Mouse (Mus musculus) testis, adult 2 months (tissue): ENCODE measurements around the gene Cep135. TPM values are rescaled to one million over a fixed set of nuclear protein-coding genes. Genes with fewer than 3 reads are reported as not detected.

Source experiments
- H3K27ac ChIP-seq: fragments of 200-500 bp; 2 replicates; pipeline ENCODE4 v1.5.1; 2012; ENCODE audit warnings: low read depth, low read length; ENCODE audit not compliant: control insufficient read depth, insufficient read depth
- H3K27me3 ChIP-seq: fragments of 200-500 bp; 2 replicates; pipeline ENCODE4 v1.6.1; 2012; ENCODE audit warnings: mild to moderate bottlenecking, low read length, moderate library complexity; ENCODE audit not compliant: control insufficient read depth, insufficient read depth
- H3K36me3 ChIP-seq: fragments of 200-500 bp; 2 replicates; pipeline ENCODE4 v1.6.1; 2012; ENCODE audit warnings: mild to moderate bottlenecking, low read length; ENCODE audit not compliant: control insufficient read depth, insufficient read depth
- H3K4me1 ChIP-seq: fragments of 200-500 bp; 2 replicates; pipeline ENCODE4 v1.6.1; 2012; ENCODE audit warnings: low read length; ENCODE audit not compliant: control insufficient read depth, insufficient read depth
- H3K4me3 ChIP-seq: fragments of 200-500 bp; 2 replicates; pipeline ENCODE4 v1.5.1; 2012; ENCODE audit warnings: low read depth, mild to moderate bottlenecking, low read length, moderate library complexity, mixed read lengths; ENCODE audit not compliant: control insufficient read depth
- CTCF ChIP-seq: fragments of 200-500 bp; IDR thresholded peaks from 2 replicates; pipeline ENCODE4 v1.5.1; 2012; ENCODE audit warnings: low read depth, mild to moderate bottlenecking, inconsistent platforms, low read length, moderate library complexity; ENCODE audit not compliant: control insufficient read depth, insufficient read depth, insufficient replicate concordance
- POLR2A ChIP-seq: fragments of 200-500 bp; IDR thresholded peaks from 2 replicates; pipeline ENCODE4 v1.6.1; 2012; ENCODE audit warnings: low read depth, mild to moderate bottlenecking, inconsistent platforms, low read length, moderate library complexity; ENCODE audit not compliant: control insufficient read depth
- polyA plus RNA-seq: library from polyadenylated mRNA; depleted of rRNA; stranded (reverse); fragments of >200 nt; gene quantifications from 2 replicates; pipeline ENCODE4 v1.2.3, GENCODE M21; 2012; rRNA removed

Gene Cep135
- 3.8 and 4.4 TPM in 2 replicates for polyA plus RNA-seq

DNA sequence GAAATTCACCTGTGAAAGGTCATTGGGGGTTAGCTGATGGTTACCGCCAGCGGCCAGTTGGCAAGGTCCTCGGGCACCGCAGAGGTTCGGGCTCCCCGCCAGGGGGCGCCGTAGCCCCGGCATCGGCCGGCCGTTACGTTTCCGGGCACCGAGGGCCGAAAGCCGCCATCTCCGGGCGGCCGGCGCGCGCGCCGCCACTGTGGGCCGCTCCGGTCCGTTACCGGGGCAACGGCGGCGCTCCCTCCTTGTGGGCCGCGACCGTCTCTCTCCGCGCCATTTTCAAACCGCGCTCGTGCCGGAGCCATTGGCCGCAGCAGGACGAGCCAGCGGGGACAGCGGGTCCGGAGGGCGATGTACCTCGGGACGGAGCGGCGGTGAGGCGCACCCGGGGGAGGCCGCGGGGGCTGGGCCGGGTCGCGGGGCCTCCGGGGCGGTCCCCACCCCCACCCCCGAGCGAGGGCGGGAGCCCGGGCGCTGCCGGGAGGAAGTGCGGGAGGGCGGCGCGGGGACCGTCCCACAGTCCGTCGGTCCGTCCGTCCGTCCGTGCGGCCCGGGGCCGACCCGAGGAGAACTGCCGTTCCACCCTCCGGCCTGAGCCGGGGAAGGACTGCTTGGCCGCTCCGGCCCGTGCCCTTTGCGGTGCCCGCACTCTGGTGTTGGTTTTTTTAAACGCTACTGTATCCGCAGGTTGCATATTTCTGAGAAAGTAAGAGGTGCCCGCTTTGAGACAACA is at the start of gene Cep135:
Cep135 (plus strand) TSS at position 148 of the 733 bp plus-strand sequence.
- no peaks in the 10 kb centered on the region; the same call in 1 of the 2 replicates for H3K4me1 ChIP-seq
- no peaks in the 10 kb centered on the region for H3K27me3 ChIP-seq
- peak within 1 kb of the TSS; percentile 97 for H3K27ac ChIP-seq
- peak within 1 kb of the TSS; percentile 99 for H3K4me3 ChIP-seq
- TF ChIP-seq CTCF (peak; percentile 64; the same call in 1 of the 2 replicates), POLR2A (peak; percentile 74)
- peaks cover 1% of the 10 kb centered on the region for H3K36me3 ChIP-seq

- no peaks in the 10 kb centered on the region for H3K4me1 ChIP-seq
- peaks cover 2% of the 10 kb centered on the region for H3K36me3 ChIP-seq
- no peak overlapping the region for H3K4me3 ChIP-seq
- H3K27ac ChIP-seq, result peak overlapping the region; percentile 83
- no peak for TF ChIP-seq CTCF
- TF ChIP-seq POLR2A, result no peak
- no peaks in the 10 kb centered on the region for H3K27me3 ChIP-seq
Observed at GRCm38 (mm10) chr5:76540181-76540580, 48.3 kb upstream of the Cep135 start.

- TF ChIP-seq CTCF, result no peak
- no peak for TF ChIP-seq POLR2A
- H3K4me1 ChIP-seq, result no peaks in the 10 kb centered on the region
- peaks cover 2% of the 10 kb centered on the region for H3K36me3 ChIP-seq
- no peak overlapping the region for H3K4me3 ChIP-seq
- H3K27ac ChIP-seq, result no peak overlapping the region; the same call in 1 of the 2 replicates
- no peaks in the 10 kb centered on the region for H3K27me3 ChIP-seq
Observed at GRCm38 (mm10) chr5:76540842-76541241, 47.7 kb upstream of the Cep135 start.

DNA sequence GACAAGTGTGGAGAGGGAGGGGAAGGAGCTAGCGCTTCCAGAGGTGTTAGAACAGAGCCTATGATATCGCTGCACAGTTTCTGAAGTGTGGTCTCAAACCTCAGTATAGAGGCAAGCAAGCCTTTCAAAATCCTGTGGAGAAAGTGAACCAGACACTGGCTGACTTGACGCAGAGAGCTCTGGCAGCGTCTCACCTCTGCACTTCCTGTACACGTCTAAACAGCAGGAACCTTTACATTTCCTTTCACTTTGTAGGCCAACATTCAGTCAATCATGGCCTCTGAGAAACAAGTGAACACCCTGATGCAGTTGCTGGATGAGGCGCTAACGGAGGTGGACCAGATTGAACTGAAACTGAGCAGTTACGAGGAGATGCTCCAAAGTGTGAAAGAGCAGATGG is 45.3 kb upstream of the Cep135 start:
- no peak for TF ChIP-seq CTCF
- no peak for TF ChIP-seq POLR2A
- Histone ChIP-seq H3K4me1 (no peaks in the 10 kb centered on the region), H3K4me3 (no peak overlapping the region), H3K36me3 (no peaks in the 10 kb centered on the region; the same call in 1 of the 2 replicates), H3K27ac (no peak overlapping the region), H3K27me3 (no peaks in the 10 kb centered on the region)

GRCm38 (mm10) chr5:76550426-76550825 is 38.1 kb upstream of the Cep135 start:
- Histone ChIP-seq H3K4me1 (no peaks in the 10 kb centered on the region), H3K27ac (no peak overlapping the region), H3K4me3 (no peak overlapping the region), H3K36me3 (0 out of 2 replicates have a peak, but pooled peaks cover 1% of the 10 kb centered on the region), H3K27me3 (no peaks in the 10 kb centered on the region)
- TF ChIP-seq CTCF, result no peak
- no peak for TF ChIP-seq POLR2A

DNA sequence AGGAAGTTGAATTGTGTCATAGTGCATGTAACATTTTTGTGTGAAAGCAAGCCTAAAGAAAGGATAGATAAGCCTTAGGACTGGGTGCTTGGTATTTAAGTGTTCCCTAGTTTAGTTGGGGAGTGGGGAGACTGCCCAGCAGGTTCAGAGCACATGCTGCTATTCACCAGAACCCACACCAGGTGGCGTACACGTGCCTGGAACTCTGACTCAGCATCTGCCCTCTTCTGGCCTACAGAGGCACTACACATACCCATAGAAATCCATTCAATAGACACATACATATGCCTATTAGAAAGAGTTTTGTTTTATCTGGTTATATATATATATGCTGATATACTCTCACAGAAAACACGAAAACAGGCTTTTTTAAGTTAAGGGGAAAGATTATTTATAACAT is 23.2 kb upstream of the Cep135 start:
- H3K36me3 ChIP-seq, result peaks cover 6% of the 10 kb centered on the region

DNA sequence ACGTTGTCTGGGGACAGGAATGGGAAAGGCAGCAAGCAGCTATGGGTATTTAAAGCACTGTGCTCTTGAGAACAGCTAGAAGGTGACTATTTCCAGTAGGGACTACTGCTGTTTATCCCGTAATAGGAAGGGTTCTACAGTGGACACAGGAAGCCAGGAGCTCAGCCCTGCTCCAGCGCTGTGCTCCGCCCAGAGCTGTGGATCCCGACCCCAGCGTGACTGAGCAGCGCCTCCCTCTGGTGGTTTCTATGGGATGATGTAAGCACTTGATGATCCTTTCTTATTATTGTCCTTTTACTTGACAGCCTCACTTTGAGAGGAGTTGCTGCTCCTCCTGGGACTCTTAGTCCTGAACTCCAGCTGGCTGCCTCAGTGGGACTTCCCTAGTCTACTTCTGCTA is 14.2 kb upstream of the Cep135 start:
- no peaks in the 10 kb centered on the region for H3K27me3 ChIP-seq
- TF ChIP-seq CTCF (peak; percentile 37; the same call in 1 of the 2 replicates), POLR2A (no peak)
- H3K4me1 ChIP-seq, result no peaks in the 10 kb centered on the region; the same call in 1 of the 2 replicates
- no peak overlapping the region for H3K4me3 ChIP-seq
- no peak overlapping the region for H3K27ac ChIP-seq
- peaks cover 2% of the 10 kb centered on the region; the same call in 1 of the 2 replicates for H3K36me3 ChIP-seq

More for the DNA sequence above, 23.2 kb upstream of the Cep135 start:
- TF ChIP-seq CTCF (peak; percentile 96; the same call in 1 of the 2 replicates), POLR2A (no peak)
- no peak overlapping the region for H3K4me3 ChIP-seq
- no peaks in the 10 kb centered on the region for H3K27me3 ChIP-seq
- H3K27ac ChIP-seq, result no peak overlapping the region
- H3K4me1 ChIP-seq, result no peaks in the 10 kb centered on the region
